Mouse (Mus musculus) midbrain, embryonic 12.5 days (tissue): ENCODE measurements around the gene Sfta2. TPM values are rescaled to one million over a fixed set of nuclear protein-coding genes. Genes with fewer than 3 reads are reported as not detected.

ENCODE experiments used
- ATAC-seq: fragments of 200-750 bp; cut with Nextera tagmentation; 2 replicates; pipeline ENCODE4 v1.8.0; 2017; ENCODE audit warnings: low read depth, moderate TSS enrichment, moderate library complexity; ENCODE audit not compliant: low FRiP score
- H3K27ac ChIP-seq: fragments of 300-500 bp; sonication (generic); replicated peaks from 2 replicates; pipeline ENCODE4 v1.5.1; 2016; ENCODE audit warnings: mild to moderate bottlenecking
- H3K27me3 ChIP-seq: fragments of 300-500 bp; sonication (generic); 2 replicates; pipeline ENCODE4 v1.6.1; 2016; ENCODE audit warnings: mild to moderate bottlenecking
- H3K36me3 ChIP-seq: fragments of 300-500 bp; sonication (generic); 2 replicates; pipeline ENCODE4 v1.6.1; 2016
- H3K4me1 ChIP-seq: fragments of 300-500 bp; sonication (generic); 2 replicates; pipeline ENCODE4 v1.6.1; 2016
- H3K4me2 ChIP-seq: fragments of 300-500 bp; sonication (generic); replicated peaks from 2 replicates; pipeline ENCODE4 v1.6.1; 2016; ENCODE audit warnings: mild to moderate bottlenecking, moderate library complexity
- H3K4me3 ChIP-seq: fragments of 300-500 bp; sonication (generic); 2 replicates; pipeline ENCODE4 v1.5.1; 2016; ENCODE audit warnings: mild to moderate bottlenecking
- H3K9ac ChIP-seq: fragments of 300-500 bp; sonication (generic); replicated peaks from 2 replicates; pipeline ENCODE4 v1.6.1; 2016; ENCODE audit warnings: mild to moderate bottlenecking, moderate library complexity
- H3K9me3 ChIP-seq: fragments of 300-500 bp; sonication (generic); 2 replicates; pipeline ENCODE4 v1.6.1; 2016; ENCODE audit warnings: mild to moderate bottlenecking
- WGBS: fragments of 180-500 bp; shearing (Covaris S2); methylation state at CpG from one replicate; pipeline ENCODE4 v1.1.7; 2016; 5-methylcytosine and 5-hydroxymethylcytosine counted together
- polyA plus RNA-seq: library from polyadenylated mRNA; unstranded; fragments of >200 nt; fragmentation: Nextera tagmentation; extraction: Ambion mirVana; gene quantifications from 2 replicates; pipeline ENCODE4 v1.2.1, GENCODE M21; 2016

Gene Sfta2
- polyA plus RNA-seq, 1 experiment from 2014 or later, result not detected

DNA sequence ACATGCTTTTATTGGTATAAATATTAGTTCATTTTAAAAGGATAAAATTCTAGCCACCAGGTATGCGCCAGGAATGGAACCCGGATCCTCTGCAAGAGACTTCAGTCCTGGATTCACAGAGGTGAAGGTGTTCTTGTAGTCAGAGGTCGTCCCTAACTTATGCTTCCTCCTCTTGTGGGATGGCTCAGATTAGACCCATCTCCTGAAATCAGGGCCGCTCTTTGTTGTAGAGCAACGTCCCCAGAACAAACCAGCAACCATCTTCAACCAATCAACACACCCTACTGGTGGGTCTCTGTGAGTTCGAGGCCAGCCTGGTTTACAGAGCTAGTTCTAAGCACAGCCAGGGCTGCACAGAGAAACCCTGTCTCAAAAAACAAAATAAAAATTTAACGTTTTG lies 6.9 kb upstream of the Sfta2 start:
- H3K4me1 ChIP-seq, result no peaks in the 10 kb centered on the region
- H3K4me2 ChIP-seq, result no peak overlapping the region
- no peak for ATAC-seq
- peaks cover 6% of the 10 kb centered on the region for H3K27me3 ChIP-seq
- WGBS, result 88% methylated on average over 7 of the region's 7 CpGs
- no peaks in the 10 kb centered on the region for H3K36me3 ChIP-seq
- H3K9me3 ChIP-seq, result peaks cover 5% of the 10 kb centered on the region; the same call in 1 of the 2 replicates
- no peak overlapping the region for H3K27ac ChIP-seq
- H3K9ac ChIP-seq, result no peak overlapping the region
- H3K4me3 ChIP-seq, result no peak overlapping the region

DNA sequence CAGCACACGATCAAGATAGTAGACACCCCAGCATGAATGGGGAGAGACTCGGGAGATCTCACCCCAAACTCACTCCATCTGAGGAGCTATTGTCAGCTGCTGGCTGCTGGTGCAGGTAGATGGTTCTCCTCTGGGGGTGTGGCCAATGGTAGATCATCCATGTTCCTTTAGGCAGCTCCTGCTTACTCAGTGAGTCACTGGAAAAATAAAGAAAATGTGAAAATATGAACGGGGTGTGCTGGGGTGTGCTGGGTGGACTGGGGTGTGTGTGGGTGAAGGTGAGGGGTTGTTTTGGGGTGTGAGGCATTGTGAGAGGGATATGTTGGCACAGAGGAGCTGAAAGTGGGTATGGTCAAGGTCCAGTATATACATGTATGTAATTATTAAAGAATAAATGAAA lies 4.0 kb upstream of the Sfta2 start:
- peaks cover 5% of the 10 kb centered on the region; the same call in 1 of the 2 replicates for H3K9me3 ChIP-seq
- H3K9ac ChIP-seq, result no peak overlapping the region
- no peak for ATAC-seq
- no peaks in the 10 kb centered on the region for H3K36me3 ChIP-seq
- WGBS, result 91% methylated on average over 3 of the region's 3 CpGs
- no peak overlapping the region for H3K27ac ChIP-seq
- H3K4me2 ChIP-seq, result no peak overlapping the region
- no peak overlapping the region for H3K4me3 ChIP-seq
- no peaks in the 10 kb centered on the region for H3K4me1 ChIP-seq
- H3K27me3 ChIP-seq, result no peaks in the 10 kb centered on the region; the same call in 1 of the 2 replicates

DNA sequence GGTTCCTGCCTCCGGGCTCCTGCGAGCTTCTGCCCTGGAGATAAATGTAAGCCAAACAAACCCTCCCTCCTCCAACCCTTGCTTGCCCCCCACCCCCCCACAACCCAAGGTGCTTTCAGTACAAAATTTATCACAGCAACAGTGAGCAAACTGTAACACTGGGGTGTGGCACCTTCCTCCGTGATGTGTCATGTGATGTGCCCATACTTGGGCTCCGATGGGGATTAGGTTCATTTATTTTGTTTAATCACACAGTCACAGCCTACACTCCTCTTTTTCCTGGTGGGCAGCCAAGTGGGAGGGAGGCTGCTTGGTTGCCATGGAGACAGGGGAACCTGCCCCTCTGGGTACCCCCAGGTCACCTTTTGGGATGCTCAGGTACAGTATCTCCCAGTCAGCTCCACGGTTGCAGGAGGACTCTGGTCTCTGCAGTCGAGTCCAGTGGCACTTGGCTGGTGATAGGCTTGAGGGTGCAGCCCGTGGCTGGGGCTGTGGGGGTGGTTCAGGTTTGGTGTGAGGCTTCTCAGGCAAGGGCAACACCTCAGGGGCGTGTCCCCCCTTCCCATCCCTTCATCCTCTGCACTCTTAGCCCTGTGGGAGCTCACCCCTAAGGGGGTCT lies 496 bp downstream of the Sfta2 start:
- H3K36me3 ChIP-seq, result no peaks in the 10 kb centered on the region
- no peak overlapping the region for H3K9ac ChIP-seq
- no peak for ATAC-seq
- no peak overlapping the region for H3K4me2 ChIP-seq
- WGBS, result 57% methylated on average over 8 of the region's 8 CpGs
- no peaks in the 10 kb centered on the region; the same call in 1 of the 2 replicates for H3K27me3 ChIP-seq
- H3K27ac ChIP-seq, result no peak overlapping the region
- peaks cover 5% of the 10 kb centered on the region; the same call in 1 of the 2 replicates for H3K9me3 ChIP-seq
- H3K4me3 ChIP-seq, result no peak overlapping the region
- no peaks in the 10 kb centered on the region for H3K4me1 ChIP-seq

DNA sequence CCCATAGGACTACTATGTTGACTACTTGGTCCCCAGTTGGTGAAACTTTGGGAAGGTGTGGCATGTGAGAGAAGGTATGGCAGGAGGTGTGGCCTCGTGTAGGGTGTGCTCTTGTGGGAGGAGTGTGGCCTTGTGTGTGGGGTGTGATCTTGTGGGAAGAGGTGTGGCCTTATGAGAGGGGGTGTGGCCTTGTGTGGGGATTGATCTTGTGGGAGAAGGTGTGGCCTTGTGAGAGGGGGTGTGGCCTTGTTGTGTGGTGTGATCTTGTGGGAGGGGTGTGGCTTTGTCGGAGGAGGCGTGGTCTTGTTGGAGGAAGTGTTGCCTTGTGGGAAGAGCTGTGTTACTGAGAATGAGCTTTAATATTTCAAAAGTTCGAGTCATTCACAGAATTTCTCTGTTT lies 15.8 kb downstream of the Sfta2 start:
- H3K27me3 ChIP-seq, result no peaks in the 10 kb centered on the region
- no peaks in the 10 kb centered on the region for H3K36me3 ChIP-seq
- no peak overlapping the region for H3K9ac ChIP-seq
- ATAC-seq, result no peak
- H3K27ac ChIP-seq, result no peak overlapping the region
- WGBS, result 73% methylated on average over 4 of the region's 4 CpGs
- H3K9me3 ChIP-seq, result no peaks in the 10 kb centered on the region
- no peak overlapping the region for H3K4me2 ChIP-seq
- no peak overlapping the region for H3K4me3 ChIP-seq
- H3K4me1 ChIP-seq, result no peaks in the 10 kb centered on the region

DNA sequence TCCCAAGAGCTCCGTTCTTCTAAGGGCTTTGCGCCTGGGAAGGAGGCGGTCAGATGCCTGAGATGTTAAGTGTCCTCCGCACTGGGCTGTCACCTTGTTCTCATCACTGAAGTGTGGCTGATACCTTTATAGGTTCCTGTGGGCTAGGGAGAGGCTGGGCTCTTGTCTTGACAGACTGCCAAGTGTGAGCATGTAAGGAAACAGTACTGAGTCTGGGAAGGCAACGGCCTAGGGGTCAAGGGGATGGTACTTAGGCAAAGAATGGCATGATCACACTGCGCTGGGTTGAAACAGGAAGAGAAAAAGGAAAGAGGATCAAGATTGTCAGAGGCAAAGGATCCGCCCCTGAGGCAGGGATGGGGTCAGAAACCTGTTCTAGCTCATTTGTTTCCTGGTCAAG lies 25.2 kb downstream of the Sfta2 start, which contains the start of gene Gm9573:
TSS of gene Gm9573 (minus strand) at position 101 of the 400 bp plus-strand sequence.
- WGBS, result 93% methylated on average over 7 of the region's 7 CpGs
- no peak for ATAC-seq
- no peak within 1 kb of the TSS for H3K9ac ChIP-seq

DNA sequence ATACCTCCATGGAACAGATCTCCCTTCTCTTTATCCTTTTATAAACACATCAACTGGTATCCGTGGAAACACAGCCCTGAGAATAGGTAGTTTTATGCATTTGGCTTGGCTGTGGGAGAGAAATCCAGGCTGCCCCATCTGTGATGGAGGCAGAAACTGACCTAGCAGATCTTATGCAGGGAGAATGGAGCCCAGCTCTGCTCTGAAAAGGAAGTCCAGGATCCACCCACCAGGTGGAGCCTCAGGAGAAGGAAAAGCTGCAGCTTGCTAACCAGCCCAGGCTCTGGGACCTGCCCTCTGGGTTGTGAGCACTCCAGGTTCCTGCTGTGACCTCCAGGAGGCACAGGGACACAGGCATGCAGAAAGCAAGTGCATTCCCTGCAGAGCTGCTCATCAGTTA lies 32.6 kb downstream of the Sfta2 start:
- Histone ChIP-seq H3K4me3 (no peak overlapping the region), H3K9me3 (no peaks in the 10 kb centered on the region), H3K36me3 (no peaks in the 10 kb centered on the region), H3K9ac (no peak overlapping the region), H3K4me2 (no peak overlapping the region), H3K27ac (no peak overlapping the region), H3K27me3 (peaks cover 15% of the 10 kb centered on the region), H3K4me1 (peaks cover 7% of the 10 kb centered on the region; the same call in 1 of the 2 replicates)
- WGBS, result 15% methylated on average over 1 of the region's 1 CpGs
- ATAC-seq, result no peak

More for the DNA sequence above, 25.2 kb downstream of the Sfta2 start, which contains the start of gene Gm9573:
- Histone ChIP-seq H3K4me1 (no peaks in the 10 kb centered on the region), H3K27ac (no peak within 1 kb of the TSS), H3K9me3 (no peaks in the 10 kb centered on the region), H3K4me2 (no peak within 1 kb of the TSS), H3K27me3 (no peaks in the 10 kb centered on the region), H3K36me3 (no peaks in the 10 kb centered on the region), H3K4me3 (no peak within 1 kb of the TSS)

DNA sequence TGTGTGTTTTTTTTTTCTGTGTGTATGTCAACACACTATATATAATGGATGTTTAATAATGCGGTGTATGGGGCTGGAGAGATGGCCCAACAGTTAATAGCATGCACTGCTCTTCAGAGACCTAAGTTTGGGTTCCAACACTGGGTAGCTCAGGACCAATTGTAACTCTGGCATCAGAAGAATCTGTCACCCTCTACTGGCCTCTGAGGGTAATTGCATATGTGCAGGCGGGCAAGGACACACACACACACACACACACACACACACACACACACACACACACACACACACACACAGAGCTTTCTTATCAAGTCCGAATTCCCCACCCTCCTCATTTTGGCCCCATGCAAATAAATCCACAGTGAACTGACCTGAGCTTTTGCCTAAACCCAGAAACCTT lies 33.9 kb downstream of the Sfta2 start:
- Histone ChIP-seq H3K27me3 (peaks cover 15% of the 10 kb centered on the region), H3K4me2 (no peak overlapping the region), H3K27ac (no peak overlapping the region), H3K9me3 (no peaks in the 10 kb centered on the region), H3K36me3 (no peaks in the 10 kb centered on the region), H3K9ac (no peak overlapping the region), H3K4me3 (no peak overlapping the region), H3K4me1 (peaks cover 7% of the 10 kb centered on the region; the same call in 1 of the 2 replicates)
- 86% methylated on average over 2 of the region's 3 CpGs for WGBS
- ATAC-seq, result no peak

DNA sequence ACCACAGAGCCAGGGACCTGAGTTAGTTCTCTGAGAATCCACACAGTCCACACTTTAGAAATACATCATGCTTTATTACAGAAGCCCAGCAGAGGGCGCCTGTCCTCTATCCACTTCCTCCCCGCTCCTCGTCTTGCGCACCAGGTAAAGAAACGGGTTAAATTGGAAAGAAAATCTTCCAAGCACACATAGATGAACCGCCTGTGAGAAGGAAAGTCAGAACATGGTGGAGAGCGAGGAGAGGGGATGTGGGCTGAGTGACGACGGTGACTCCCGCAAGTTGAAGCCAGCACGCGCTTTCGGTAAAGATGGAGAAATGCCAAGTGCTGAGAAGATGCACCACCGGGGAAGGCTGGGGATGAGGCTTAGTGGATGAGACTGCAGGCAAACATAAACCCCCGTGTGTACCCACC lies 34.4 kb downstream of the Sfta2 start:
- H3K9ac ChIP-seq, result peak overlapping the region; percentile 44
- WGBS, result 2% methylated on average over 15 of the region's 15 CpGs

DNA sequence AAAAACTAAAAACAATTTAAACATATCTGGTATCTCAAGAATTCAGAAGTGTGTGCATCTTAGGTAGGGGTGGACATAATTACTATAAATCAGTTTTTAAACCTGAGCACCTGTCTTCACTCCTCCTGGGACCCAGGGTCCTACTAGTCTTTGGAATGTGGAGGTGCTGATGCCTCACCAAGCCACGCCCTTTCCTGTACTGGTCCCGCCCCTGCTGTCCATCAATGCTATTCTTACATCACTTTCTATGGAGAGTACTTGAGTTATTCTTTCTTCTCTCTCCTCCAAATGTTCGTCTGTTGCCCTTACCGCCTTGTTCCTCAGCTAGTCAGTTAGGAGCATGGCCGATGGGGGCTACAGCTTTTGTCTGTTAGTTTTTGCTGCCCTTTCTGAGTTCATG lies 35.0 kb downstream of the Sfta2 start:
- peaks cover 15% of the 10 kb centered on the region for H3K27me3 ChIP-seq
- H3K4me2 ChIP-seq, result no peak overlapping the region
- ATAC-seq, result no peak
- WGBS, result 52% methylated on average over 5 of the region's 5 CpGs
- H3K9ac ChIP-seq, result no peak overlapping the region
- no peaks in the 10 kb centered on the region for H3K36me3 ChIP-seq
- H3K9me3 ChIP-seq, result no peaks in the 10 kb centered on the region
- H3K4me3 ChIP-seq, result no peak overlapping the region
- H3K4me1 ChIP-seq, result peaks cover 7% of the 10 kb centered on the region; the same call in 1 of the 2 replicates
- H3K27ac ChIP-seq, result no peak overlapping the region

More for the DNA sequence above, 34.4 kb downstream of the Sfta2 start:
- peaks cover 15% of the 10 kb centered on the region for H3K27me3 ChIP-seq
- no peak for ATAC-seq
- peaks cover 7% of the 10 kb centered on the region; the same call in 1 of the 2 replicates for H3K4me1 ChIP-seq
- H3K9me3 ChIP-seq, result no peaks in the 10 kb centered on the region
- H3K4me2 ChIP-seq, result peak overlapping the region; percentile 61
- H3K4me3 ChIP-seq, result peak overlapping the region; percentile 39
- no peak overlapping the region for H3K27ac ChIP-seq
- no peaks in the 10 kb centered on the region for H3K36me3 ChIP-seq

DNA sequence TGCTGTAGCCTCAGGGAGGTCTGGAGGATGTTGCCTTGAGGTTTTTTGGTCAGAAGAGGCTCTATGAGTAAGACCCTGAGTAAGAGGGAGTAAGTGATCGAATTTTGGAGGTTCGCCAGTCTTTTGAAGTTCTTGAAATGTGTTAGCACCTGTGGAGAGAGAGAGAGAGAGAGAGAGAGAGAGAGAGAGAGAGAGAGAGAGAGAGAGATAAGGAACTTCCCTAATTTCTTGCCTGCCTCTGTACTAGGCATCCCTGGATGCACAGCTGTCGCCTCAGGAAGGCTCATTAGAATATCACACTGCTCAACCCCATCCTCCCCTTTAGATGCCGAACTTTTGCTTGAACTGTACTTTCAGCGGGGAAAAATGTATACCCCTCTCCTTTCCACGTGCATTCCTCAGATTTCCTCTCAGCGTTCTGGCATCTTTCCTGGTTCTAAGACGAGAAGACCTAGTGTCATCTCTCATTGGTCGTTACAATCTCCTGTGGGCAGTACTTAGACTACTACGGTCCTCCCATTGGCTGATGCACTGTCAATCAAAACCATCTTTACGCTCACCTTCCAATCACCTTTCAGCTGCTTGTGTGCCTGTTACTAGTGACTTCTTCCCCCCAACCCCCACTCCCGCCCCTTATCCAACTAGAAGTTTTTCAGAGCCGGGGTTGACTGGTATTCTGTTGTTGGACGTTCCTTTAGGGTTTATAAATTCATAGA lies 37.3 kb downstream of the Sfta2 start:
- Histone ChIP-seq H3K27me3 (peaks cover 15% of the 10 kb centered on the region), H3K9me3 (no peaks in the 10 kb centered on the region), H3K4me3 (no peak overlapping the region), H3K9ac (no peak overlapping the region), H3K4me1 (peaks cover 7% of the 10 kb centered on the region; the same call in 1 of the 2 replicates), H3K36me3 (no peaks in the 10 kb centered on the region), H3K4me2 (peak overlapping the region; percentile 40), H3K27ac (no peak overlapping the region)
- peak; percentile 83; the same call in 1 of the 2 replicates for ATAC-seq
- WGBS, result 27% methylated on average over 14 of the region's 14 CpGs

DNA sequence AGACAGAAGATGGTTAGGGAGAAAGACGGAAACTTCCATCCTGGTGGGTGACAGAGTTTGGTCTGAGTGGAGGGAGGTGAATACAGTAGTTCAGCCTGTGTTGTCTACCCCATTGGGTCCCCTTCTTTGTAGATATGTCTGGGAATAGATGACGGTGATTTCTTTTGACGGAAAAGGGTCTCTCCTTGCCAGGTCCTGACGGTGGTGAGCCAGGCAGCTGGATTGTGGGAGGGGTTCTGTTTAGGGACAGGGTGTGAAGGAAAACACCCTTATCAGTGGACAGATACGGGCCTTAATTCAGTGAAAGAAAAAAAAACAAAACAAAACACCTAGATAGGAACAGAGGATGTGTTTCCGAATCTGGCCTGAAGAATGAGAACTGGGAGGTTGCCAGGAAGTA lies 38.0 kb downstream of the Sfta2 start:
- H3K36me3 ChIP-seq, result no peaks in the 10 kb centered on the region
- H3K9ac ChIP-seq, result no peak overlapping the region
- H3K9me3 ChIP-seq, result no peaks in the 10 kb centered on the region
- WGBS, result 87% methylated on average over 6 of the region's 6 CpGs
- H3K4me3 ChIP-seq, result no peak overlapping the region
- peak overlapping the region; percentile 40 for H3K4me2 ChIP-seq
- H3K27me3 ChIP-seq, result peaks cover 14% of the 10 kb centered on the region
- no peak overlapping the region for H3K27ac ChIP-seq
- peaks cover 7% of the 10 kb centered on the region; the same call in 1 of the 2 replicates for H3K4me1 ChIP-seq
- ATAC-seq, result no peak

DNA sequence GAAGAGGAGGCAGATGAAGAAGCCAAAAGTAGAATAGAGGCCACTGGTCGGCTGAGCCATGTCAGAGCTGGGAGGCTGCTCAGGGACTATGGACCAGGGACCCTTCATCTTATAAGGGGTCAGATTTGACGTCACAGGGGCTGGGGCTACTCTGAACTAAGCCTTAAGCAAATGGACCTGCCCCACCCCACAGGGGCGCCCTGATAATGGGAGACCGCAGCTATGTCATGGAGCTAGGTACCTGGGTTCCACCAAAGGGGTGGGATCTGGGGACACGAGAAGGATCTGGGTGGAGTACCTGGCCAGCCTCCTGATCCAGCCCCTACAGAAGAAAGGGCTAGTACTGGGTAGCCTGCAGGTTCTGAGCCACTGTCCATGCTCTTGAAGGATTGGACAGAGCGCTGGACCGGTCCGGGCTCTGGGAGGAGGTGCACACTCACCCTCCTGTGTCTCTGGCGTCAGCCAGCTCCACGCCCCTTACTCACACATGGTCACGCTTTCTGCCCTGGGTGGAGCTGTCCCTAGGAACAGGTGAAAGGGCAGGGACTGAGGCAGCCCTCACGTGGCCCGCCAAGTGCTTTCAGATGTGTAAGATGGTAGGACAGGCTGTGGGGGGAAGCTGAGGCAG lies 42.4 kb downstream of the Sfta2 start, which contains the start of gene Mucl3:
TSS of gene Mucl3 (minus strand) at position 87 of the 628 bp plus-strand sequence.
- Histone ChIP-seq H3K9me3 (no peaks in the 10 kb centered on the region), H3K4me3 (no peak within 1 kb of the TSS), H3K9ac (no peak within 1 kb of the TSS), H3K27me3 (0 out of 2 replicates have a peak, but pooled peaks cover 7% of the 10 kb centered on the region), H3K4me1 (no peaks in the 10 kb centered on the region), H3K27ac (no peak within 1 kb of the TSS), H3K36me3 (no peaks in the 10 kb centered on the region), H3K4me2 (no peak within 1 kb of the TSS)
- ATAC-seq, result no peak
- 76% methylated on average over 13 of the region's 13 CpGs for WGBS
